Mouse (Mus musculus) embryonic fibroblast, embryonic 13.5 days (primary cell): ENCODE measurements around the gene Ctsr. TPM values are rescaled to one million over a fixed set of nuclear protein-coding genes. Genes with fewer than 3 reads are reported as not detected.
"Not testable (repeated sequence)": the region's sequence is repeated elsewhere in the genome, so short reads cannot be mapped to it uniquely, and the experiment has no call there.

ENCODE experiments used
- H3K27ac ChIP-seq: 2 replicates; pipeline ENCODE4 v1.5.1; 2012; ENCODE audit warnings: low read length, control low read depth, inconsistent platforms; ENCODE audit not compliant: insufficient read depth
- H3K4me1 ChIP-seq: 2 replicates; pipeline ENCODE4 v1.6.1; 2011; ENCODE audit warnings: low read length; ENCODE audit not compliant: control insufficient read depth, insufficient read depth
- H3K4me3 ChIP-seq: 2 replicates; pipeline ENCODE4 v1.5.1; 2011; ENCODE audit warnings: mild to moderate bottlenecking, control low read depth, low read length; ENCODE audit not compliant: insufficient read depth
- CTCF ChIP-seq: IDR thresholded peaks from 2 replicates; pipeline ENCODE4 v1.5.1; 2011; ENCODE audit warnings: mild to moderate bottlenecking, control low read depth, low read length, moderate library complexity, borderline replicate concordance; ENCODE audit not compliant: insufficient read depth
- POLR2A ChIP-seq: IDR thresholded peaks from 2 replicates; pipeline ENCODE4 v1.6.1; 2011; ENCODE audit warnings: low read depth, mild to moderate bottlenecking, control low read depth, low read length, moderate library complexity
- polyA plus RNA-seq: library from polyadenylated mRNA; stranded (reverse); fragments of >200 nt; gene quantifications from 2 replicates; pipeline ENCODE4 v1.2.4, GENCODE M21; 2011; ENCODE audit warnings: low read depth; ENCODE audit not compliant: missing spikeins, insufficient read length

The Ctsr gene
- polyA plus RNA-seq, result not detected in 2 replicates

GRCm38 (mm10) chr13:61164156-61164555, at the start of gene Ctsr:
Ctsr (minus strand) TSS chr13:61164256.
- Histone ChIP-seq H3K4me3 (no peak within 1 kb of the TSS), H3K27ac (no peak within 1 kb of the TSS), H3K4me1 (no peaks in the 10 kb centered on the region)
- TF ChIP-seq POLR2A (no peak), CTCF (no peak)

- no peak within 1 kb of the TSS for H3K27ac ChIP-seq
- no peak within 1 kb of the TSS for H3K4me3 ChIP-seq
- no peaks in the 10 kb centered on the region for H3K4me1 ChIP-seq
- no peak for TF ChIP-seq POLR2A
- no peak for TF ChIP-seq CTCF
Measured at GRCm38 (mm10) chr13:61203310-61203709, 39.3 kb upstream of the Ctsr start, which contains the start of gene Cts6. Cts6 (minus strand) TSS chr13:61203410.

GRCm38 (mm10) chr13:61185151-61185933, 21.3 kb upstream of the Ctsr start:
- not testable (repeated sequence) for H3K4me1 ChIP-seq, H3K27ac ChIP-seq, H3K4me3 ChIP-seq

- TF ChIP-seq POLR2A (no peak), CTCF (no peak)
- H3K4me1 ChIP-seq, result no peaks in the 10 kb centered on the region
- no peak overlapping the region for H3K4me3 ChIP-seq
- H3K27ac ChIP-seq, result no peak overlapping the region
Measured at GRCm38 (mm10) chr13:61164622-61165021, 566 bp upstream of the Ctsr start.

Other genes with a start within 250 kb of the Ctsr start
- 0.95 TPM in 1 of 2 replicates, not detected in the other for gene Gm49393, start 228.7 kb downstream of the Ctsr start, polyA plus RNA-seq
- not detected in 2 replicates for gene Gm49391, start 227.7 kb downstream of the Ctsr start, polyA plus RNA-seq
- 27.8 and 47.8 TPM in 2 replicates for gene Ctla2a, start 227.6 kb downstream of the Ctsr start, polyA plus RNA-seq
- gene Tpbpa, start 222.3 kb downstream of the Ctsr start, polyA plus RNA-seq, result not detected in 2 replicates
- gene Ctsj, start 158.3 kb downstream of the Ctsr start, polyA plus RNA-seq, result not detected in 2 replicates
- not detected in 2 replicates for gene Ctsq, start 123.6 kb downstream of the Ctsr start, polyA plus RNA-seq
- gene Cts6, start 39.2 kb upstream of the Ctsr start, polyA plus RNA-seq, result not detected in 2 replicates
- not detected in 2 replicates for gene Cts8, start 91.1 kb upstream of the Ctsr start, polyA plus RNA-seq
- not detected in 2 replicates for gene Gm49398, start 124.6 kb upstream of the Ctsr start, polyA plus RNA-seq
- gene Cts7, start 193.9 kb upstream of the Ctsr start, polyA plus RNA-seq, result not detected in 2 replicates